In the genomic region with DNA sequence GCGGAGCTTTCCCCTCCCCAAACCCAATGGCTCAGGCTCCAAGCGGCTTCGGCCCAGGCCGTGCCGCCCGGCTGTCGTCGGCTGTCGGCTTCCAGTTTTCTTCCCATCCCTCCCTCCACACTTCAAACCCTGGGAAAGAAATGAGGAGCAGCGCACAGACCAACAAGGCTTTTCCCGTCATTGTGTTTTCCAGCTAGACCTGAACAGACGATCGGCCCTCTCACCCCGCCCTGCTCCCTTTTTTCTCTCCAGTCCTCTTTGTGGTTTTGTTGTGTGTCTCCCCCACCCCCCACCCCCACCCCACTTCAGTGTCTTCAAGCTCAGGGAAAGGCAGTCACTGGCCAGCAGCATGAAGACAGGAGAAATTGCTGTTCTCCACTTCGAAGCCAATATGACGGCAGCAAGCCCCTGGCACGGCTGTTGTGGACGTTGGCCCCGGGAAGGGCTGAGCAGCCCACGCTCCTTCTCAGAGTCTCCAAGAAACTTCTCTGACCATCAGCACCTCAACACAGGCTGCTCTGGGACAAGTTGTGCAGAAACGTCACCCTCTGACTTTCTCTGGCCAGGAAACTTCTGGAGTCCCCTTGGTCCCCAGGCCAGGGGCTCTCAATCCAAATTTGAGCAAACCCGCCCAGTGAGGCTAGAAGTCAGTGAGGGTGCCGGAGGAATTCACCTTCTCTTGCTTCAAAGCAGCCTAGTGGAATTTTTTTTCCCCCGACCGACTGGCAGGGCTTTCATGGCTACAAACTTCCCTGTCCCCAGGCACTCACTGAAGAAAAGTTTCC, we compare ENCODE assay signal across 11 mouse cellular contexts. TPM values are rescaled to one million over a fixed set of nuclear protein-coding genes. Genes with fewer than 3 reads are reported as not detected.
DNase-seq lines count a peak whose midpoint lies in the region; ATAC-seq lines count a peak whose summit lies in the region.
"Had no signal": no experiment of that assay in that cellular context is flagged by ENCODE, and none has a peak within 500 bp of the region (broad histone marks: within the 10 kb centered on the region; RNA-seq: fewer than 3 reads in every experiment).

No protein-coding gene starts in this region.

- H3K4me3 ChIP-seq in neural tube, embryonic 12.5 days, result no peak overlapping the region
- H3K4me3 ChIP-seq in neural tube, embryonic 15.5 days (replicated peaks), result no peak overlapping the region
- H3K4me3 ChIP-seq in heart, embryonic 14.5 days (ENCODE audit: control insufficient read depth in 1 of 2, insufficient read depth in 1 of 2, low read depth in 1 of 2, low read length in 2 of 2), result 0 out of 4 replicates have a peak overlapping the region, but pooled peaks of 1 of the 2 experiments have one; percentile 12
- no peak overlapping the region for H3K4me3 ChIP-seq in midbrain, embryonic 16.5 days (ENCODE audit: low read depth, low read length)

- no peaks in the 10 kb centered on the region for H3K36me3 ChIP-seq in neural tube, embryonic 12.5 days
- H3K36me3 ChIP-seq in neural tube, embryonic 15.5 days, result no peaks in the 10 kb centered on the region
- H3K36me3 ChIP-seq in heart, embryonic 14.5 days (ENCODE audit: control insufficient read depth, insufficient read depth, low read length), result no peaks in the 10 kb centered on the region
- no peaks in the 10 kb centered on the region for H3K36me3 ChIP-seq in midbrain, embryonic 16.5 days (ENCODE audit: control insufficient read depth, insufficient read depth, low read length)

- peak; percentile 19 for DNase-seq in gastrocnemius, postnatal 10 days
- no peak for DNase-seq in gastrocnemius, adult 18-20 months (ENCODE audit: low spot score)
- no peak for DNase-seq in cerebellum, adult 9-10 months
- no peak for DNase-seq in spleen, postnatal 10 days (ENCODE audit: low spot score in 2 of 2)
- DNase-seq: right cerebral cortex, postnatal 14 days had no signal

- H3K9me3 ChIP-seq in neural tube, embryonic 12.5 days, result no peaks in the 10 kb centered on the region
- H3K9me3 ChIP-seq in neural tube, embryonic 15.5 days (replicated peaks), result no peaks in the 10 kb centered on the region
- H3K9me3 ChIP-seq in heart, embryonic 14.5 days (ENCODE audit: control insufficient read depth, low read length), result no peaks in the 10 kb centered on the region
- no peaks in the 10 kb centered on the region for H3K9me3 ChIP-seq in midbrain, embryonic 16.5 days (replicated peaks; ENCODE audit: control insufficient read depth, low read length, poor library complexity, severe bottlenecking)

- 41% methylated on average over 25 of the region's 25 CpGs for WGBS in neural tube, embryonic 12.5 days
- WGBS in neural tube, embryonic 15.5 days, result 36% methylated on average over 25 of the region's 25 CpGs
- 31% methylated on average over 25 of the region's 25 CpGs for WGBS in heart, embryonic 14.5 days
- WGBS in midbrain, embryonic 16.5 days, result 17% methylated on average over 25 of the region's 25 CpGs

- 0 out of 2 replicates have a peak, but pooled peaks cover 2% of the 10 kb centered on the region for H3K27me3 ChIP-seq in neural tube, embryonic 12.5 days (replicated peaks)
- H3K27me3 ChIP-seq in neural tube, embryonic 15.5 days (replicated peaks), result no peaks in the 10 kb centered on the region
- no peaks in the 10 kb centered on the region for H3K27me3 ChIP-seq in heart, embryonic 14.5 days (ENCODE audit: control insufficient read depth, insufficient read depth, low read length)
- peaks cover 10% of the 10 kb centered on the region for H3K27me3 ChIP-seq in midbrain, embryonic 16.5 days (ENCODE audit: control insufficient read depth, insufficient read depth, low read depth, low read length)

- no peaks in the 10 kb centered on the region for H3K4me1 ChIP-seq in neural tube, embryonic 12.5 days
- H3K4me1 ChIP-seq in neural tube, embryonic 15.5 days, result no peaks in the 10 kb centered on the region; the same call in 1 of the 2 replicates
- H3K4me1 ChIP-seq in heart, embryonic 14.5 days (ENCODE audit: control insufficient read depth in 2 of 2, insufficient read depth in 2 of 2, low read length in 2 of 2), result peaks cover 8 to 15% of the 10 kb centered on the region in 2 experiments
- no peaks in the 10 kb centered on the region for H3K4me1 ChIP-seq in midbrain, embryonic 16.5 days (ENCODE audit: control insufficient read depth, insufficient read depth, low read length)

- H3K9ac ChIP-seq in neural tube, embryonic 12.5 days, result no peak overlapping the region
- H3K9ac ChIP-seq in neural tube, embryonic 15.5 days (replicated peaks), result no peak overlapping the region
- H3K9ac ChIP-seq in heart, embryonic 14.5 days (ENCODE audit: low read length), result peak overlapping the region; percentile 8; the same call in 1 of the 2 replicates
- peak overlapping the region; percentile 20; the same call in 1 of the 2 replicates for H3K9ac ChIP-seq in midbrain, embryonic 16.5 days (ENCODE audit: low read depth, low read length)

- H3K4me2 ChIP-seq in neural tube, embryonic 12.5 days (replicated peaks), result peak overlapping the region; percentile 18
- no peak overlapping the region for H3K4me2 ChIP-seq in neural tube, embryonic 15.5 days
- H3K4me2 ChIP-seq in heart, embryonic 14.5 days (ENCODE audit: low read length), result peak overlapping the region; percentile 47
- peak overlapping the region; percentile 9; the same call in 1 of the 2 replicates for H3K4me2 ChIP-seq in midbrain, embryonic 16.5 days (ENCODE audit: low read length)

- H3K27ac ChIP-seq in neural tube, embryonic 12.5 days, result no peak overlapping the region
- no peak overlapping the region for H3K27ac ChIP-seq in neural tube, embryonic 15.5 days (replicated peaks)
- peak overlapping the region; percentile 61 to 62 for H3K27ac ChIP-seq in heart, embryonic 14.5 days (replicated peaks in 1 of 2; ENCODE audit: control insufficient read depth in 1 of 2, insufficient read depth in 1 of 2, low read depth in 2 of 2, low read length in 2 of 2)
- no peak overlapping the region for H3K27ac ChIP-seq in midbrain, embryonic 16.5 days (ENCODE audit: low read length)

- ATAC-seq in neural tube, embryonic 12.5 days (ENCODE audit: low FRiP score, low read depth), result no peak
- ATAC-seq in neural tube, embryonic 15.5 days (ENCODE audit: low FRiP score), result no peak
- no peak for ATAC-seq in heart, embryonic 14.5 days (ENCODE audit: insufficient number of reproducible peaks, insufficient read depth, low FRiP score, low read depth)
- no peak for ATAC-seq in midbrain, embryonic 16.5 days
- ATAC-seq: inflammation-experienced regulatory T-cells, adult 6 months had no signal

RNA-seq across cellular contexts. Expression of a gene that starts 35.6 kb away (rescaled TPM):
- total RNA-seq in gastrocnemius, postnatal 10 days (2021), result 10 to 100 TPM; 23.3 to 24.7 TPM
- total RNA-seq in gastrocnemius, adult 18-20 months (2021), result 10 to 100 TPM; 29.5 to 33.3 TPM
- 5.4 and 5.9 TPM in 2 replicates for polyA plus RNA-seq in neural tube, embryonic 12.5 days (2016; fragmentation: Nextera tagmentation; extraction: Ambion mirVana)
- polyA plus RNA-seq in neural tube, embryonic 15.5 days (2015; fragmentation: Nextera tagmentation; extraction: Ambion mirVana), result 8.2 and 8.4 TPM in 2 replicates
- 4.1 and 6.3 TPM in 2 replicates for polyA plus RNA-seq in heart, embryonic 14.5 days (2014; fragmentation: Nextera tagmentation; extraction: Ambion mirVana)
- 4.2 and 5.6 TPM in 2 replicates for polyA plus RNA-seq in midbrain, embryonic 16.5 days (2015; fragmentation: Nextera tagmentation; extraction: Ambion mirVana)

RNA-seq across cellular contexts. Expression of a gene that starts 47.0 kb away (rescaled TPM):
- not detected for total RNA-seq in gastrocnemius, postnatal 10 days (2021)
- total RNA-seq in gastrocnemius, adult 18-20 months (2021), result not detected
- not detected in 2 replicates for polyA plus RNA-seq in neural tube, embryonic 12.5 days (2016; fragmentation: Nextera tagmentation; extraction: Ambion mirVana)
- 0.13 and 0.31 TPM in 2 replicates for polyA plus RNA-seq in neural tube, embryonic 15.5 days (2015; fragmentation: Nextera tagmentation; extraction: Ambion mirVana)
- 0.46 TPM in 1 of 2 replicates, not detected in the other for polyA plus RNA-seq in heart, embryonic 14.5 days (2014; fragmentation: Nextera tagmentation; extraction: Ambion mirVana)
- polyA plus RNA-seq in midbrain, embryonic 16.5 days (2015; fragmentation: Nextera tagmentation; extraction: Ambion mirVana), result 0.23 and 1.2 TPM in 2 replicates
- total RNA-seq: monocyte, adult 5-6 weeks had no signal
- polyA plus RNA-seq: inflammation-experienced regulatory T-cells, adult 6 months had no signal

RNA-seq across cellular contexts. Expression of a gene that starts 53.7 kb away (rescaled TPM):
- total RNA-seq in gastrocnemius, postnatal 10 days (2021), result 10 to 100 TPM; 19.0 to 21.0 TPM
- total RNA-seq in gastrocnemius, adult 18-20 months (2021), result 10 to 100 TPM; 10.1 to 11.0 TPM
- polyA plus RNA-seq in neural tube, embryonic 12.5 days (2016; fragmentation: Nextera tagmentation; extraction: Ambion mirVana), result 5.9 and 7.8 TPM in 2 replicates
- 7.1 and 9.1 TPM in 2 replicates for polyA plus RNA-seq in neural tube, embryonic 15.5 days (2015; fragmentation: Nextera tagmentation; extraction: Ambion mirVana)
- 9.8 and 10.2 TPM in 2 replicates for polyA plus RNA-seq in heart, embryonic 14.5 days (2014; fragmentation: Nextera tagmentation; extraction: Ambion mirVana)
- polyA plus RNA-seq in midbrain, embryonic 16.5 days (2015; fragmentation: Nextera tagmentation; extraction: Ambion mirVana), result 7.9 TPM in 2 replicates

Comparison
In these comparisons a context has a peak if more than half of its experiments do, and no peak if none do; other contexts are left out.
1. H3K27ac ChIP-seq: peak in heart, embryonic 14.5 days (2 of 2); none in neural tube, embryonic 12.5 days (single experiment), neural tube, embryonic 15.5 days (single experiment) and midbrain, embryonic 16.5 days (single experiment).
2. H3K9ac ChIP-seq: peak in heart, embryonic 14.5 days (single experiment) and midbrain, embryonic 16.5 days (single experiment); none in neural tube, embryonic 12.5 days (single experiment) and neural tube, embryonic 15.5 days (single experiment).